Mouse (Mus musculus) embryonic fibroblast, embryonic 13.5 days (primary cell): ENCODE results near the gene Zfhx3.

Experiments used
- CTCF ChIP-seq: IDR thresholded peaks from 2 replicates; pipeline ENCODE4 v1.5.1; 2011; ENCODE audit warnings: mild to moderate bottlenecking, control low read depth, low read length, moderate library complexity, borderline replicate concordance; ENCODE audit not compliant: insufficient read depth
- POLR2A ChIP-seq: IDR thresholded peaks from 2 replicates; pipeline ENCODE4 v1.6.1; 2011; ENCODE audit warnings: low read depth, mild to moderate bottlenecking, control low read depth, low read length, moderate library complexity

GRCm38 (mm10) chr8:108732500-108732899, 790.1 kb downstream of the Zfhx3 start:
- TF ChIP-seq CTCF (no peak), POLR2A (no peak)
